Mouse (Mus musculus) T-helper 17 cell (primary cell): ENCODE results near the gene Srp68.

Source experiments
- in situ Hi-C, 2 experiments: fragments of 300-600 bp; cut with MboI, MseI; formaldehyde crosslinking; loops; 1 replicate in 1 of 2; 2 replicates in 1 of 2; pipeline ENCODE4 v1.15.1; 2025; ENCODE audit warnings: high pct_unique_total_duplicates in 2 of 2

Srp68 gene

GRCm38 (mm10) chr11:116209257-116209656 is 64.8 kb downstream of the Srp68 start:
- in situ Hi-C loops, result no loop called here

DNA sequence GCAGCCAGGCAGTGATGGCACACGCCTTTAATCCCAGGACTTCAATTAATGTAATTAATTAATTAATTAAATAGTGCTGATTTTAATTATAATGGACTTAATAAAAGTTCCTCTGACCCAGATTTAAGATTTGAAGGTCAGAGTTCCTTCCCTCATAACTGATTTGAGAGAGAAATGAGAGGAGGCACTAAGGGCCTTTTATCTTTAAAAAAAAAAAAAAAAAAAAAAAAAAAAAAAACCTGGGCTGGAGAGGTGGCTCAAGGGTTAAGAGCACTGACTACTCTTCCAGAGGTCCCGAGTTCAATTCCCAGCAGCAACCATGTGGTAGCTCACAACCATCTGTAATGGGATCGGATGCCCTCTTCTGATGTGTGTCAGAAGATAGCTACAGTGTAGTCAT is 65.4 kb downstream of the Srp68 start:
- in situ Hi-C loops, result no loop called here

DNA sequence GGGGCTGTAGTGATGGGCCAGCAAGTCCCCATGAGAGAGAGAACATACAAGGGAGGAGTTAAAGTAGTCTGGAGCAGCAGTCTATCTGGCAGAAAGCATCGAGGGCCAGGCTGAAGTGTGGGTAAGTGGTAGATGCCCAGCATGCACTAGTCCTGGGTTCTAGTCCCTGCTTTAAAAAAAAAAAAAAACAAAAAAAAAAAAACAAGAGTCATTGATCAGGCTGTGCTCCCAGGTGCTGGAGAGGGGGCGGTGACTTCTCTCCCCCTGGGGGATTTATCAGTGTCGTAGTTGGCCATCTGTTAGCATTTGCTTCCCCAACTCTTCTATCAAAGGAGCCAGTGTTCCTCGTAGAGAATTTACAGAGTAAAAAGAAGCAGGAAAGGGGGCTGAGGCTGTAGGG is 67.3 kb downstream of the Srp68 start:
- in situ Hi-C loops, result no loop called here

GRCm38 (mm10) chr11:116203150-116203549 is 70.9 kb downstream of the Srp68 start:
- in situ Hi-C loops, result no loop called here

DNA sequence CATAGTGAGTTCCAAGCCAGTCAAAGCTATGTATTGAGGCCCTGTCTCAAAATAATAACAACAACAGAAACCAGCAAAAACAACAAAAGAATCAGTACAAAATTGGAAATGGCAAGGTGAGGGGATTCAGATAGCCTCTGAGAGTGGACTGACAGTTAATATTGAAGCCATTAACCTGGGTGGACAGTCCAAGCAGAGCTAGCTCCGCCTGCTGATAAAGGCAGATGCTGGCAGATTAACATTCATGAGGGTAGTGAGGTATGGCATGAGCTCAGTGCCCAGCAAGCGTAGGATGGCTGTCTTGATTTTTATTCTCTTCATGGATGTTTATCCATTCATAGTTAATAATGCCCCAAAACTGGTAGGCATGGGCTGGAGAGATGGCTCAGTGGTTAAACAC is 72.9 kb downstream of the Srp68 start:
- in situ Hi-C loops, result no loop called here

DNA sequence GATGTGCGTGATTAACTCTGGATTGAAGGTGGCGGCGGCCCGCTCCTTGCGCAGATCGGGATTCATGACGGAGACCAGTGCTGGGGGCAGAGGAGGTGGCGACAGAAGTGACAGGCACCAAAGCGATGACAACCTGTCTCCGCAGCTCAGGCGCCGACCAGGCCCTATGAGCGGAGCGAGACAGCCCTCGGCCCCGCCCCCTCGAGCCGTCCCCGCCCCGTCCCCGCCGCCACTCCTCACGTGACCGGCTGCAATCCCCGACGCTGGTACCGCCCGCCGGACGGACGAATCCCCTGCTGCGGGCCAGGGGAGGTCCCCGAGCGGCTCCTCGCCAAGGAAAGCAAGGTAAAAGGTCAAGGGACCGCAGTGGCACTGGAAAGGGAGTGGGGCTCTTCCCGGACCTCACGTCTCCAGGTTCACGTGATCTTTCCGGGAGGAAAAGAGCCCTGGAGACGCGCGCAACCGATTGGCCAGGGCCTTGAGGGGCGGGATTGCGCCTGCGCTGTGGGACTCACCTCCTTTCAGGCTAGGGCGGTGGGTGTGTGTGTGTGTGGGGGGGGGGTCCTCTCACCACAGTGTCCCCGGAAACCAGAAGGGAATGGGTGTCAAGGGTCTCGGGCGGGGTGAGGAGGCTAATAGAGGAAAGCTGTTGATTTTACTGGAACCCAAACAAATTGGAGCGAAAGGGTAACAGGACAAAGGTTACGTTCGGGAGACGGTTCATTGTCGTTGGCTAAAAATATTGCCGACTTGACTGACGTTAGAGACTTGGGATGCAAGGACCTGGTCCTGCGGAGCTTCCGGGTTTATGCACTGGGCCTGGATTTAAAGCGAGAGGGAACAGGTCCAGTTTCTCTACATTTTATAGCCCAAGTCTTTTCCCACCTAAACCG is 75.1 kb downstream of the Srp68 start, which contains the start of the genes Ten1 and Acox1:
Ten1 (plus strand) TSS at position 217 of the 893 bp plus-strand sequence.
Acox1 (minus strand) TSS at position 407 of the 893 bp plus-strand sequence.
- in situ Hi-C loops, result no loop called here

GRCm38 (mm10) chr11:116198132-116198531 is 75.9 kb downstream of the Srp68 start:
- in situ Hi-C loops, result no loop called here

- in situ Hi-C loops, result no loop called here
Measured at GRCm38 (mm10) chr11:116197584-116197906, 76.5 kb downstream of the Srp68 start.

DNA sequence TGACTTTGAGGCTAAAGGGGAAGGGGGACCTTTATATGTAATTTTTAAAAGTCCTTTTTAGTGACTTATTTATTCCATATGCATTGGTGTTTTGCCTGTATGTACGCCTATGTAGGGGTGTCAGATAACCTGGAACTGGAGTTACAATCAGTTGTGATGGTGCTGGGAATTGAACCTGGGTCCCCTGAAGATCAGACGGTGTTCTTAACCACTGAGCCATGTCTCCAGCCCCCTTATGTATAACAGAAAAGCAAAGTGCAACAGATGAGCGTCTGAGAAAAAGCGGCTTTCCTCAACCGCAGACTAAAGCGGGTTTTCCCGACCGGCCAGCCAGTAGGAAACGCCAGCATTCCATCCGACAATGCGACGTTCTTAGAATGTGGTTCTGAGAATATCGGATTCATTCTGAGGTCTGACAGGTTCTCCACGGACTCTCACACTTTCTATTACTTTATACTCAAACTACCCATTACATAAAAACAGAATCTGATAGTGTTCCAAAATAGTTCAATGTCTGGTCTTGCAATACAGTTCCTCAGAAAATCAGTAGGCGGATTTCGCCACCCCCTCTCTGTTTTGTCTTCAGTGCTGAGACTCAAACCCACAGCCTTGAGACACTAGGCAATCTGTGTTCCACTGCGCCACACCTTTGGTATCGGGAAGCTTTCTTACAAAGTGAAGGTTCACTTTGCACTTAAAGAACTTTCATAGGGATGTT is 77.0 kb downstream of the Srp68 start:
- in situ Hi-C loops, result no loop called here

GRCm38 (mm10) chr11:116196336-116196735 is 77.7 kb downstream of the Srp68 start:
- in situ Hi-C loops, result no loop called here

- in situ Hi-C loops, result no loop called here
Measured at GRCm38 (mm10) chr11:116195252-116195651, 78.8 kb downstream of the Srp68 start.
